Comparison of ENCODE assay signal across 8 mouse cellular contexts in genomic region chr2:122637526-122637997, GRCm38 (mm10). TPM values are rescaled to one million over a fixed set of nuclear protein-coding genes. Genes with fewer than 3 reads are reported as not detected.
DNase-seq lines count a peak whose midpoint lies in the region; ATAC-seq and TF ChIP-seq lines count a peak whose summit lies in the region.

No protein-coding gene starts in this region.

- 1% methylated on average over 36 of the region's 36 CpGs for WGBS in heart, embryonic 13.5 days
- WGBS in kidney, embryonic 16.5 days = under 1% methylated on average over 36 of the region's 36 CpGs
- 3% methylated on average over 36 of the region's 36 CpGs for WGBS in liver, embryonic 16.5 days (ENCODE audit: insufficient replicate concordance)
- WGBS in stomach, embryonic 15.5 days = 2% methylated on average over 36 of the region's 36 CpGs

- H3K4me2 ChIP-seq in heart, embryonic 13.5 days = peak overlapping the region; percentile 77
- H3K4me2 ChIP-seq in kidney, embryonic 16.5 days (replicated peaks; ENCODE audit: low read depth, low read length) = peak overlapping the region; percentile 75
- H3K4me2 ChIP-seq in liver, embryonic 16.5 days (ENCODE audit: low read depth, low read length) = peak overlapping the region; percentile 56
- peak overlapping the region; percentile 83 for H3K4me2 ChIP-seq in stomach, embryonic 15.5 days

- H3ac ChIP-seq in C2C12 (ENCODE audit: control insufficient read depth, insufficient read length, low read depth) = no peak overlapping the region

- peak; percentile 81 for DNase-seq in neural tube, embryonic 10.5 days (ENCODE audit: extremely low spot score, low spot score)

- no peak for TF ChIP-seq POLR2A in bone marrow macrophage, adult 2 months (IDR thresholded peaks at IDR 0.05; ENCODE audit: borderline replicate concordance, low read depth, low read length)

- peak; percentile 91 for TF ChIP-seq CTCF in C2C12 (IDR thresholded peaks at IDR 0.05; ENCODE audit: control insufficient read depth, insufficient read depth, insufficient read length)
- peak; percentile 80 for TF ChIP-seq CTCF in bone marrow macrophage, adult 2 months (IDR thresholded peaks at IDR 0.05; ENCODE audit: low read depth, low read length)

- peak overlapping the region; percentile 75 for H3K9ac ChIP-seq in heart, embryonic 13.5 days
- peak overlapping the region; percentile 61; the same call in 1 of the 2 replicates for H3K9ac ChIP-seq in kidney, embryonic 16.5 days (replicated peaks; ENCODE audit: low read length)
- H3K9ac ChIP-seq in liver, embryonic 16.5 days (ENCODE audit: low read depth, low read length) = 0 out of 2 replicates have a peak overlapping the region, but pooled peaks have one; percentile 21
- H3K9ac ChIP-seq in stomach, embryonic 15.5 days = no peak overlapping the region

- peaks cover 19% of the 10 kb centered on the region for H3K36me3 ChIP-seq in C2C12 (ENCODE audit: control insufficient read depth, insufficient read depth)
- peaks cover 17% of the 10 kb centered on the region for H3K36me3 ChIP-seq in heart, embryonic 13.5 days
- peaks cover 9% of the 10 kb centered on the region for H3K36me3 ChIP-seq in kidney, embryonic 16.5 days (ENCODE audit: insufficient read depth, low read length)
- H3K36me3 ChIP-seq in liver, embryonic 16.5 days (ENCODE audit: control insufficient read depth, insufficient read depth) = peaks cover 4% of the 10 kb centered on the region
- peaks cover 7% of the 10 kb centered on the region; the same call in 1 of the 2 replicates for H3K36me3 ChIP-seq in stomach, embryonic 15.5 days

- peaks cover 2% of the 10 kb centered on the region for H3K79me2 ChIP-seq in C2C12 (ENCODE audit: control insufficient read depth, insufficient read depth)

- no peaks in the 10 kb centered on the region for H3K9me3 ChIP-seq in heart, embryonic 13.5 days
- H3K9me3 ChIP-seq in kidney, embryonic 16.5 days (ENCODE audit: low read length) = no peaks in the 10 kb centered on the region
- H3K9me3 ChIP-seq in liver, embryonic 16.5 days (replicated peaks; ENCODE audit: control insufficient read depth, low read length) = no peaks in the 10 kb centered on the region
- H3K9me3 ChIP-seq in stomach, embryonic 15.5 days = no peaks in the 10 kb centered on the region

- H3K27ac ChIP-seq in bone marrow macrophage, adult 2 months (ENCODE audit: insufficient read depth, low read depth, low read length) = no peak overlapping the region
- no peak overlapping the region for H3K27ac ChIP-seq in heart, embryonic 13.5 days (replicated peaks)
- H3K27ac ChIP-seq in kidney, embryonic 16.5 days (ENCODE audit: low read length) = no peak overlapping the region
- no peak overlapping the region for H3K27ac ChIP-seq in liver, embryonic 16.5 days (ENCODE audit: low read length)
- H3K27ac ChIP-seq in stomach, embryonic 15.5 days = no peak overlapping the region

- ATAC-seq in erythroblast, adult 5-6 weeks (replicated peaks; ENCODE audit: low FRiP score, poor library complexity, severe bottlenecking) = peak; percentile 88
- peak; percentile 31; the same call in 1 of the 2 replicates for ATAC-seq in heart, embryonic 13.5 days (ENCODE audit: extremely low read depth, insufficient number of reproducible peaks, low FRiP score, low TSS enrichment)
- ATAC-seq in kidney, embryonic 16.5 days (ENCODE audit: low FRiP score, low TSS enrichment) = peak; percentile 74
- peak; percentile 59; the same call in 1 of the 2 replicates for ATAC-seq in liver, embryonic 16.5 days (ENCODE audit: low read depth)
- peak; percentile 84 for ATAC-seq in stomach, embryonic 15.5 days (ENCODE audit: insufficient read depth, low FRiP score, low read depth)

- H3K27me3 ChIP-seq in C2C12 (ENCODE audit: control insufficient read depth, insufficient read depth, insufficient read length) = no peaks in the 10 kb centered on the region
- peaks cover 43% of the 10 kb centered on the region for H3K27me3 ChIP-seq in heart, embryonic 13.5 days (replicated peaks)
- peaks cover 18% of the 10 kb centered on the region for H3K27me3 ChIP-seq in kidney, embryonic 16.5 days (ENCODE audit: insufficient read depth, low read length)
- peaks cover 11% of the 10 kb centered on the region for H3K27me3 ChIP-seq in liver, embryonic 16.5 days (ENCODE audit: control insufficient read depth, insufficient read depth, low read depth, low read length)
- H3K27me3 ChIP-seq in stomach, embryonic 15.5 days (replicated peaks) = 0 out of 2 replicates have a peak, but pooled peaks cover 3% of the 10 kb centered on the region

- H3K4me3 ChIP-seq in C2C12 (ENCODE audit: insufficient read depth, poor library complexity, severe bottlenecking) = no peak overlapping the region
- peak overlapping the region; percentile 50 for H3K4me3 ChIP-seq in bone marrow macrophage, adult 2 months (ENCODE audit: insufficient read depth, low read length)
- peak overlapping the region; percentile 52 for H3K4me3 ChIP-seq in heart, embryonic 13.5 days
- peak overlapping the region; percentile 51 for H3K4me3 ChIP-seq in kidney, embryonic 16.5 days (ENCODE audit: low read length)
- peak overlapping the region; percentile 52 for H3K4me3 ChIP-seq in liver, embryonic 16.5 days (ENCODE audit: low read depth, low read length)
- peak overlapping the region; percentile 44 for H3K4me3 ChIP-seq in stomach, embryonic 15.5 days (replicated peaks)

- no peaks in the 10 kb centered on the region for H3K4me1 ChIP-seq in bone marrow macrophage, adult 2 months (ENCODE audit: control insufficient read depth, insufficient read depth, low read length)
- peaks cover 4% of the 10 kb centered on the region for H3K4me1 ChIP-seq in heart, embryonic 13.5 days
- H3K4me1 ChIP-seq in kidney, embryonic 16.5 days (ENCODE audit: insufficient read depth, low read length) = no peaks in the 10 kb centered on the region
- peaks cover 2% of the 10 kb centered on the region; the same call in 1 of the 2 replicates for H3K4me1 ChIP-seq in liver, embryonic 16.5 days (ENCODE audit: control insufficient read depth, low read depth, low read length)
- H3K4me1 ChIP-seq in stomach, embryonic 15.5 days = 0 out of 2 replicates have a peak, but pooled peaks cover 4% of the 10 kb centered on the region

- peaks cover under 1% of the 10 kb centered on the region for H3K79me3 ChIP-seq in C2C12 (ENCODE audit: low read depth)

TF ChIP-seq in C2C12, 6 proteins besides CTCF, POLR2A, EP300 and RAD21:
- no peak for TF ChIP-seq MYOD1 (IDR thresholded peaks at IDR 0.05; ENCODE audit: control insufficient read depth, insufficient read length, low read depth)
- no peak for TF ChIP-seq MYOG (IDR thresholded peaks at IDR 0.05; ENCODE audit: control insufficient read depth, extremely low read depth, insufficient read length)
- TF ChIP-seq FOSL1 (IDR thresholded peaks at IDR 0.05; ENCODE audit: insufficient read depth, low read length, poor library complexity, severe bottlenecking) = no peak
- no peak for TF ChIP-seq USF1 (IDR thresholded peaks at IDR 0.05; ENCODE audit: low read depth)
- TF ChIP-seq MAX (IDR thresholded peaks at IDR 0.05) = no peak
- TF ChIP-seq CEBPB (IDR thresholded peaks at IDR 0.05; ENCODE audit: low read depth) = no peak

RNA-seq across cellular contexts. Expression of gene AA467197, which starts 0.8 kb away (rescaled TPM):
- 0.32 TPM for polyA plus RNA-seq in C2C12 (2012; fragmentation: generic; extraction: Trizol)
- not detected in 2 replicates for polyA plus RNA-seq in bone marrow macrophage, adult 2 months (2012; ENCODE audit: insufficient read depth, insufficient read length, missing spikeins)
- total RNA-seq in erythroblast, adult 5-6 weeks (2015; ENCODE audit: low replicate concordance) = 3.1 and 10.7 TPM in 2 replicates
- total RNA-seq in erythroblast, adult 5-6 weeks (2017; ENCODE audit: low replicate concordance) = 5.6 and 7.5 TPM in 2 replicates
- polyA plus RNA-seq in heart, embryonic 13.5 days (2015; fragmentation: Nextera tagmentation; extraction: Ambion mirVana) = 0.32 TPM in 1 of 2 replicates, not detected in the other
- polyA plus RNA-seq in kidney, embryonic 16.5 days (2015; fragmentation: Nextera tagmentation; extraction: Ambion mirVana) = not detected in 2 replicates
- 1.7 and 2.5 TPM in 2 replicates for polyA plus RNA-seq in liver, embryonic 16.5 days (2015; fragmentation: Nextera tagmentation; extraction: Ambion mirVana)
- 12.2 and 15.2 TPM in 2 replicates for polyA plus RNA-seq in stomach, embryonic 15.5 days (2015; fragmentation: Nextera tagmentation; extraction: Ambion mirVana)

RNA-seq across cellular contexts. Expression of gene Gatm, which starts 26.5 kb away (rescaled TPM):
- 24.7 TPM for polyA plus RNA-seq in C2C12 (2012; fragmentation: generic; extraction: Trizol)
- polyA plus RNA-seq in bone marrow macrophage, adult 2 months (2012; ENCODE audit: insufficient read depth, insufficient read length, missing spikeins) = 59.3 and 60.9 TPM in 2 replicates
- 47.1 and 48.5 TPM in 2 replicates for total RNA-seq in erythroblast, adult 5-6 weeks (2015; ENCODE audit: low replicate concordance)
- 26.8 and 29.3 TPM in 2 replicates for total RNA-seq in erythroblast, adult 5-6 weeks (2017; ENCODE audit: low replicate concordance)
- polyA plus RNA-seq in heart, embryonic 13.5 days (2015; fragmentation: Nextera tagmentation; extraction: Ambion mirVana) = 19.3 and 21.9 TPM in 2 replicates
- polyA plus RNA-seq in kidney, embryonic 16.5 days (2015; fragmentation: Nextera tagmentation; extraction: Ambion mirVana) = 83.1 and 98.7 TPM in 2 replicates
- 27.4 and 29.7 TPM in 2 replicates for polyA plus RNA-seq in liver, embryonic 16.5 days (2015; fragmentation: Nextera tagmentation; extraction: Ambion mirVana)
- polyA plus RNA-seq in stomach, embryonic 15.5 days (2015; fragmentation: Nextera tagmentation; extraction: Ambion mirVana) = 22.4 and 28.5 TPM in 2 replicates

Comparison
In these comparisons a context has a peak if more than half of its experiments do, and no peak if none do; other contexts are left out.
1. ATAC-seq: peak in every context shown above with its lines; median percentile 88 in erythroblast, adult 5-6 weeks; 84 in stomach, embryonic 15.5 days; 74 in kidney, embryonic 16.5 days; 59 in liver, embryonic 16.5 days; 31 in heart, embryonic 13.5 days.